Mouse (Mus musculus) adrenal gland, adult 8-10 months (tissue): ENCODE data around the gene Tpt1. TPM values are rescaled to one million over a fixed set of nuclear protein-coding genes. Genes with fewer than 3 reads are reported as not detected.
"Not testable (repeated sequence)": the region's sequence is repeated elsewhere in the genome, so short reads cannot be mapped to it uniquely, and the experiment has no call there.

Source experiments
- DNase-seq: peaks from one replicate; pipeline ENCODE4 v3.0.0; 2022
- total RNA-seq, 4 experiments: library from RNA; stranded (reverse); gene quantifications; 2 replicates each; pipeline ENCODE4 v1.2.4; 2022

Tpt1 gene
- total RNA-seq, 4 experiments from 2014 or later = 2,109 to 2,569 (median 2,425) TPM

DNA sequence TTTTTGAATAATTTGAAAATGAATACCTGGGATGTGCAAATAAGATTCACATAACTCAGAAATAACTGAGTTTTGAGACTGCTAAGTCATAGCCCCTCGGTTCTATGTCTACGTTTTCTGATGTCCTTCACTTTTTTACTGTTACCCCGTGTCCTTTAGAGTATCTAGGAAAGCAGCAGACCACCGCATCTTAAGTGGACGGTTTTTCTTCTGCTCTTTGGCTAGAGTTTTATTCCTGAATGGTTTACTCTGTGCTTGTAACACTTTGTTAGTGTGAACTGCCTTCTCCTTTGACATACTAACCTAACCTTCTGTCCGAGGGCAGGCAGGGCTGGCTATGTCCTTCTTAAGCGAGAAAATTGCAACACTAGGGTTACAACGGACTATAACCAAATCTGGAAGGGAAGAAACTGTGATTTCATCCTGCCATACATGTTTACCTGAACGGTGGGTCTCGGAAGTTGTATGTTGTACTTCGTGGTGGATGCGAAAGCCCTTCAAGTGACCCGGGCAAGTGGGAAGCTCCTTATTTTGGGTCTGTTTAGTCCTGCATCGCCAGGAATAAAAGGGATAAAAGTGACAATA, 690 bp upstream of the Tpt1 start:
- no peak for DNase-seq

DNA sequence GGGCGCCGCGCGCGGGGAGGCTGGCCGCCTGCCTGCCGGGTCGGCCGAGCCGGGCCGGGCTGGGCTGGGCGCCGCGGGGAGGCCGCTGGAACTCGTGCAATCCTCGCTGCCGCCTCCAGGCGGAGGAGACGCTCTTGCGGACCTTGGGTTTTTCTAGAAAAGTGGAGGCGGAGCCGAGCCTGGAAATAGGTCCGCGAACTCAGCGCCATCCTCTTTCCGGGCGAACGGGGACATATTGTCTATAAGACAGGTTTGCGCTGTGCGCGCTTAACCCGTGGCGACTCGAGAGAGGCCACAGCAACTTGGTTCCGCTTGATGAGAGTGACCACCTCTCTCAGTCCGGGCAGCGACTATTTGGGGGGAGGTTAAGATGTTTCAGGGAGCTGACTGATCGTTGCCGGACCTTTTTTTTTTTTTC, 814 bp downstream of the Tpt1 start:
- peak; percentile 83 for DNase-seq

DNA sequence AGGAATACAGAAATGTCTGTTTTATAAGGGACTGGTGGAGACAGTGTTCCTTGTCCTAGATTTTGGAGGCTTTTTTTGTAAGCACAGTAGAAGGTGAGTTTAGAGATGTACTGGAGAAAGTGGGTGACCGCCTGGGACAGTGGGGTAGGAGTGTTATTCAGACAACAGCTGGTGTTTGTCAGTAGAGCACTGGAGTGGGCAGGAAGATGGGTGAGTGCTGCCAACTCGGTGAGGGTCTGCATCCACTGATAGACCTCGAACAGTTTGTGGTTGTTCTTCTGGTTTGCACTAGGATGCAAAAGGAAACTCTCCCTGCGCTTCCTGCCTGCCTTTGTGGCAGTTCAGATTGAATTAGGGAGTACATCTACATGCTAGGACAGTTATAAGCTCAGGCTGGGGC, 2.8 kb downstream of the Tpt1 start:
- DNase-seq = no peak

DNA sequence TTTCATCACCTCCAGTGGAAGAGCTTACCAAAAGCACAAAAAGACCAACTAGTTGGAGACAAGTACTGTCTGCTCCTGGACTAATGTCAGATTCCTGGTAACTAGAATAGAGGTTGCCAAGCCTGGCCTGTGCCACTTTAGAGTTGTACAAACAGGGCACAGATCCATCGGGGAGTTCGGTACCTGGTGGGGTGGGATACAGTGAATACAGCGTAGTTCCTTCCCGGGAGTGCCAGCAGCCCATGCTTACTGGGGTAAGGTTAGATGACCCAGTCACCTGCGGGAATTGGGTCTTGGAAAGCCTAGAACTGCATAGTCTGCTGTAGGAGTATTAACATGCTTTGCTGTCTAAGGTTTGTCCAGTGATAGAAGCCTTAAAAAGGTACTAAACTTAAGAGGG, 3.6 kb downstream of the Tpt1 start:
- DNase-seq = no peak

DNA sequence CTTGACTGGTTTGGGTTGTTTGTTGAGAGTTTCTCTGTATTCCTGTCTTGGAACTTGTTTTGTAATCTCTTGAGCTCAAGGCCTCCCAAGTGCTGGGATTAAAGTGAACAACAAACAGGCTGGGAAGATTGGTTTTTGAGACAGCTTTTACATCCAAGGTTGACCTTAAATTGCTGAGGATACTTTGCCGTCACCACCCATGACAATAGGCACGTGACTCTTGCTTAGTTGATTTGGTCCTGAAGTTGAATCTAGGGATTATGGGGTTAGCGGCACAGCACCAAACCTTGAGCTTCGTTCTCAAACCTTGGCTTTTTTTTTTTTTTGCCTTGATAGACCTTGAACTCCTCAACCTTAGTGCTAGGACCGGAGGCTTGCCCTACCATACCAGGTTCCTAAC, 4.3 kb downstream of the Tpt1 start:
- DNase-seq = no peak

DNA sequence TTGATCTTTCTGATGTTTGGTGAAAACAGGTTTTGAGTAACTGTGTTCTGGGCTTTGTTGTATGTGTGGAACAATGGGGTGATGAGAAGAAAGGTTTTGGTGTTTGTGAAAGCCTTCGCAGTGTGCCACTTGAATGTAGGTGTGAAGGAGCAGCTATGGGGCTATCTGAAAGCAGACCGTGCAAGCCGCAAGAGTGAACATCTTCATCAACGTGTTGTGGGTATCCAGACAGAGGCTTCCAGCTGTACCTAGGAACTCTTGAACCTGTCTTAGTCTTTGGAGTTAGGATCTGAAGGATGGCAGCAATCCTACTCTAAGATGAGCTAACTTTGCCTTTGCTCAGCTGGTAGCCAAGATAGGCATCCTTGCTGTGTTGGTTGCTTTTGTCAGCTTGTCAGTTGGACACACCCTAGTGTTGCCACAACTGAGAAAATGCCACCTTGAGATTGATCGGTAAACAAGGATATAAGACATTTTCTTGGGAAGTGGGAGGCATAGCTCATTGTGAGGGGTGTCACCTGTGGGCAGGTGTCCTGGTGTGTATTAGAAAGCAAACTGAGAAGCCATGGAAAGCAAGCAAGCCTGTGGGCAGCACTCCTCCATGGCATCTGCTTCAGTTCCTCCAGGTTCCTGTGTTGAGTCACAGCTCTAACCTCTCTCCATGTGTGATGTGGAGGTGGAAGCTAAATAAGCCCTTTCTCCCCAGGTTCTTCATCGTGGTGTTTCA, 5.1 kb downstream of the Tpt1 start:
- DNase-seq = no peak

DNA sequence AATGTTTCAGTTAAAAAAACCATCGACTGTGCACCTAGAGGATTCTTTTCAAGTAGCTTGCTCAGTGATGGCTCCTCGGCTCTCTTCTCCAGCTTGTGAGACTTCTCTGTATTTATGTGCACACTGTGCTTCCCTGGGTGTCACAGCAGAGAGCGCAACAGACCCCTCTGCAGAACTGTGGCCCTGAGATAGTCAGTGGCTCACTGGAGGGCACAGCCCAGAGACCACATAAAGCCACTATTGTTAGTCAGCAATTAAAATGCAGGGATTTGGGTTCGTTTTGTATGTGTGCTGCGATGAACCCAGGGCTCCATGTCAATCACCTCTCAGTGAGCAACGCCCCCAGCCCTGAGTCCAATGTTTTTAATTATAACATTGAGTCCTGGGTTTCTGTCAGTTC, 5.9 kb downstream of the Tpt1 start:
- no peak for DNase-seq

DNA sequence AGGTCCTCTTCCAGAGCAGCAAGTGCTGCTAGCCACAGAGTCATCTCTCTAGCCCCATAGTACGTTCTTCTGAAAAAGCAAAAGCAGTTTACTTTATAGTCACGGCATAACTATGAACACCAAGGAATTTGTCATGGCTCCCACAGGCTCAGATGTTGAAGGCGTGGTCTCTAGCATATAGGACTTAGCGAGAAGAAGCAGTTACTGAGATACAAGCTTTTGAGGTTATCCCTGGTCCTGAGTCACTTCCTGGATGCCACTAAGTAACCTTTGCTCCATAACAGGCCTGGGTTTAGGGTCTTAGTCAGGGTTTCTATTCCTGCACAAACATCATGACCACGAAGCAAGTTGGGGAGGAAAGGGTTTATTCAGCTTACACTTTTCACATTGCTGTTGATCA, 7.1 kb downstream of the Tpt1 start:
- no peak for DNase-seq

DNA sequence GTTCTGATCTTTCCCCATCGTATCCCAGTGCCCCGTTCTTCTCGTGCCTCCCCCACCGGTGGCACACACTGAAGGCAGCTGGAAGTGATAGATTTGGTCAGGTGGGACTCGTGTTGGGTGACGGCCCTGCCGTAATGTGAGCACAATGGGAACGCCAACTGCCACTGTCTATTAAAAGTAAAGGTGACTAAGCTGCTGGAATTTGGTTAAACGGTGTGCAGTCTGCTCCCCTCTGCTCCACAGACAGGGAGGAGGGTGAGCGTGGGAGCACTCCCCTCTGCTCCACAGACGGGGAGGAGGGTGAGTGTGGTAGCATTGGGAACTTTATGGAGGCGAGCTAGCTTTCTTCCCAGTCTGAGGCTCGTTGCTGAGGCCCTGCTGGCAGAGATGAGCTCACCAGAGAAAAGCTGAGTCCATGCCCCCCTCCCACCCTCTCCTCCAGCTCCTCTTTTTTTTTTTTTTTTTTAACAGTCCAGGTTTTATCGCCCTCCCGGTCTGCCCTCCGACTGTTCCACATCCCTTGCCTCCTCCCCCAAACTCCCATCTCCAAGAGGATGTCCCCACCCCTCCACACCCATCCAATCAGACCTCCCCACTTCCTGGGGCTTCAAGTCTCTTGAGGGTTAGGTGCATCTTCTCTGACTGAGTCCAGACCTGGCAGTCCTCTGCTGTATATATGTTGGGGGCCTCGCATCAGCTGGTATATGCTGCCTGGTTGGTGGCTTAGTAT, 10.5 kb downstream of the Tpt1 start:
- DNase-seq = no peak

DNA sequence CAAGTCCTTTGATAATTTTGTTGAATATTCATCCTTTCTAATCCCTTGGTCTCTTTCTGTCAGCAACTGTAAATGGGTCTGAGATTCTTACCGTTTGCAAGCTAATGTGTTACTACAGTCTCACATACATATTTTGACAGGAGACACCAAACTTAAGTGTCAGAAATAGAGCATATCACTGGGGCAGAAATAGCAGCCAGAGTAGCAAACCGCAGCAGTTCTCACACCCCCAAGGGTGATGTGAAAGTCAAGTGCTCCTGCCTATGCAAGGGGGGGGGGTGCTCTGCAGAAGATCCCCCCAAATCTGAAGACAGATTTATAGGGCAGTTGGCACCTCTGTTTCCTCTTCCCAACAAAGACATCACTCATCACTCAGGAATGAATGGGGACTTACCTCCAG, 13.3 kb downstream of the Tpt1 start:
- no peak for DNase-seq

DNA sequence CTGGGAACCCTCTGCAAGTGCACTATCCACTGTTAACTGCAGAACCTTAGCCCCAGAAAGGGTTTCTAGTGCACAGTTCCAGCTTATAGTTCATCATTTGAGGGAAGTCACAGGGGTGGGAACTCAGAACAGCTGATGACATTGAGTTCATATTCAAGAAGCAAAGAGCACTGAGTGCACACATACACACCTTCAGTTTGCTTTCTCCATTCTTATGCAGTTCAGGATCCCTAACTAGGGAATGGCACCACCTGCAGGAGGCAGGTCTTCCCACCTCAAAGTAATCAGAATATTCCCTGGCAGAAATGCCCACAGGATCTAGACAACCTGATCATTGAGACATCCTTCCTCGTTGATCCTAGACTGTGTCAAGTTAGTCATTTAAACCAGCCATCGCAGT, 14.7 kb downstream of the Tpt1 start:
- DNase-seq = no peak

DNA sequence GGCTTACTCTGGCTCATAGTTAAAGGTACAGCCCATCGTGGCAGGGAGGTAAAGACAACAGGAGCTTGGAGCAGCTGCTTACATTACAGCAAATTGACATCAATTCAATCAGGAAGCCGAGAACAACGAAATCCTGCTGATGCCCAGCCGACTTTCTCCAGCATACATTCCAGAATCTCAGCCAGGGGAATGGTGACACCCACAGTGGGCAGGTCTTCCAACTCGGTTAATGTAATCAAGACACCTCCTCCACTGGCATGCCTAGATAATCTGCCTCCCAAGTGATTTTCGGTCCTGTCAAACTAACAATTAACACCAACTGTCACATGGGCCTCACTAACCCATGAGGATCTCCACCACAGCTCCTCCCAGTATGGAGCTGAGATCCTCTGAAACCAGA, 17.8 kb downstream of the Tpt1 start:
- no peak for DNase-seq

DNA sequence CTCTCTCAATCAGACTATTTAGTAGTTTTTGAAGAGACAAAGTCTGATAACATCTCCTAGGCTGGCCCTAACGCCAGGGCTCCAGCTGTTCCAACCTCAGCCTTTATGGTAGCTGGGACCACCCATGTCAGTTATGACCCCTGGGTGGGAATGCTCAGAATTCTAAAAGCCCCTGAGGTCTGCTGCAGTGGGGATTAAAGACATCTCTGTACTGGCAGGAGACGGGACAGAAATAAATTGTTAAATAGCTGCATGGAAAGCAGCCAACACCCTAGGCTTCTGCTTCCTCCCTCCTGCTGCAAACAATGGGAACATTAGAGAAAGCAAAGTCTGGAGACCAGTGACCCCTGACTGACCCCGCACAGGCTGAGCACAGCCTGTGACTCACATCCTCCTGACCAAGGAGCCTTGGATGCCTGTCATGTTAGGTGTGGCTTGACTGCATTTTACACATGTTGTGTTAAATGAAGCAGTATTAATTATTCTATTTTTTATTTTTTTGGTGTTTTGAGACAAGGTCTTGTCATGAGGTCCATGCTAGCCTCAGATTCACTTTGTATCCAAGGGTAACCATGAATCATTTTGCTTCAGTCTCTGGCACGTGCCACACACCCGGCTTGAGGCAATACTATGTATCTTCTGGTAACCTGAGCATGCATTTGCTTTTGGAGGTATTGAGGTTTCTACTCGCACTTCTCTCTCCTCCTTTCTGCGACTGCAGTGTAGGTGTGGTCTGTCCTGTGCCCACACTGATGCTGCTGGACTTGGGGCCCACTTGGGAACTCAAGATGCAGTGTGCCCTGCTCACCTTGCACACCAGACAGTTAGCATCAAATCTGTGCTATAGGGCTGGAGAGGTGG, 18.9 kb downstream of the Tpt1 start:
- peak; percentile 71 for DNase-seq

DNA sequence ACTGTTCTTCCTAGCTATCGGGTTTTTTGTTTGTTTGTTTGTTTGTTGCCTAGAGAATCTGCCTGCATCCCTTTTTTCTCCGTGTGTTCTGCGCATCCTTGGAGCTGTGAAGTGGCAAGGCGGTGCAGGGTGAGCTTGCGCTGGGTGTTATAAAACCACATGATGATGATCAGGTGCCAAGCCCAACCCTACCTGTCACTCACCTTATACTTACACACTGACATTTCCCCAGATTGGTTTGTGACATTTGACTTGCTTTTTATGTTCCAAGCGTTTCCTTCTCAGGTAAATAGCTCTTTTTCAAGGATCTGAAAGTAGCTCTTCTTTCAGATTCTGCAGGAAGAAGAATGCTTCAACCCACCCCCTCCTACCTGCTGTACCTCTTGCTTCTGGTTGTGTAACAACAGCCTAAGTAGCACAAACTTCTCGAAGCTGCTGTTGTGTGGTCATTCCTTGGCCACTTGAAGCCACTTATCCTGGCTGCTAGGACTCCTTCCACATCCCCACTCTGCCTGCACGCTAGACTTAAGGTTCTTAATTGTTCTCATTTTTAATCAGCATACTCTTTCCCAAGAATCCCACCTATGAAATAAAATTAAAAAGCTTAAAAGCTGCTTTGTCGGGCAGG, 21.9 kb downstream of the Tpt1 start:
- DNase-seq = no peak

DNA sequence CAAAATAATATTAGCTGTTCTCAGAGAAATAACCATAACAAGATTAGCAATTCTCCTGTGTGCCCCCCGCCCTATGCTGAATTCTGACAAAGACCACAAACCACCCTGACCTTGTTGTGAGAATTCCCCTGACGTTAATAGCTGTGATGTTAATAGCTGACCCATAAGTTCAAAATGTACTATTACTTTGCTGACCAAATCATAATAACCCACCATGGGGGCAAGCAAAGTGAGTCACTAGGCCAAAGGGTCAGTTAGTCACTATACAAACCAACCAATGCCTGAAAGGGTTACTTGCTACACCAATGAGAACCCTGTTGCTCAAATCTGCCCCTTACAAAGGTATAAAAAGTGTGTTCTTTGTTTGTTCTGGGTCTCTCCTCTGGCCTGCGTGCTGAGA, 23.1 kb downstream of the Tpt1 start:
- DNase-seq = not testable (repeated sequence)

DNA sequence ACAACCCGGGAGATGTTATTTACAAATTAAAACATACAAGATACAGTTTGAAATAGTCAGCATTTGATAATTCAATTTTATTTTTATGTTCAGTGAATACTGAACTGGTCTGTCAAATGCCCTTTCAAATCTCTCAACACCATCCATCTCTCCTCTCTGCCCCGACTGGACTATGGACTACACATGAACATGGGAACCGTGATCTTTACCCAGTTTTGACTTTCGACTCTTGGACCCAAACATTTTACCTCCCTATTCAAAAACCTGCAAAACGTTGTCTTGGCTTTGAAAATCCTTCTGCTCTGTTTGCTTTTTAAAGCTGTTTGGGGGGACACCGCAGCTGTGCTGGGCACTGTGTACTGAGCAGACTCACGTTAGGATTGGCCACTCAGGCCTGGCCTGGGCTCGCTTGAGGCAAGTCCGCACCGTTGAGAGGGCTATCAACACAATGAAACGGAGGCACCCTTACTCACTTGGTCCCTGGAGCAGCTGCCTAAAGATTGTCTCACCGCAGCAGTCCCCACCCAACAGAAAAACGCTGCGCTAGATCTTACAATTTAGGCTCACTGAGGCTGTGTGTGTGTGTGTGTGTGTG, 25.0 kb downstream of the Tpt1 start:
- no peak for DNase-seq

DNA sequence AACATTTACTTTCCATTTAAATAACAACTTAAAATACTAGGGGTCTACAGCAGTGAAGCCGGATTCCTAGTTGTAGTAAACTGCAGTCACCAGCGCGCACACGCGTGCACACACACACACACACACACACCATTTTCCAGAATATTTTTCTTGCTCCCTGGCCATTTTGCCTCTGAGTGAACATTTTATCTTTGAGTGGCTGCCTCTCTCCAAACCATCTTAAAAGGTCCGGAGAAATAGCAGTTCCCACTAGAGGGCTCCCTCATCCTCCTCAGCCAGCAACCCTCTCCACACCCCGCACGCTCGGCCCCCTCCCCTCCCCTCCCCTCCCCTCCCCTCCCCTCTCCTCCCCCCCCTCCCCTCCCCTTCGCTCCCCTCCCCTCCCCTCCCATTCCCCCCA, 25.7 kb downstream of the Tpt1 start:
- no peak for DNase-seq

DNA sequence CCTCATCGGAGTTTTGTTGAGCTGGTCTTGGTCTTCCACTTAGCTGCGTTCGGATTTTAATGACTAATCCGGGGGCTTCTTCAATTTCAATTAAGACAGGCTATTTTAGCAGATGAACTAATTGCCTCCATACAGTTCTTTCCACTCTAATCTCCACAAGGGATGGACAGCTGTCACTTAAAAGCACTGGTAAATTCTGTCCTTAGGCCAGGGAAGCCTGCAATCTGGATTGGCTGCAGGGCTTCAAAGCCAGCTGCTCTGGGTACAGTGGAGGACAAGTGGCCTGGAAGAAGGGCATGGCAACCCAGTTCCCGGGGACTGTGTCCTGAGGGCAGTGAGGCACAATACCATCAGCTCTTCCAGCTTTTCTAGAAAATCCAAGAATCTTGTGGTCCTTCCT, 26.2 kb downstream of the Tpt1 start:
- DNase-seq = no peak

DNA sequence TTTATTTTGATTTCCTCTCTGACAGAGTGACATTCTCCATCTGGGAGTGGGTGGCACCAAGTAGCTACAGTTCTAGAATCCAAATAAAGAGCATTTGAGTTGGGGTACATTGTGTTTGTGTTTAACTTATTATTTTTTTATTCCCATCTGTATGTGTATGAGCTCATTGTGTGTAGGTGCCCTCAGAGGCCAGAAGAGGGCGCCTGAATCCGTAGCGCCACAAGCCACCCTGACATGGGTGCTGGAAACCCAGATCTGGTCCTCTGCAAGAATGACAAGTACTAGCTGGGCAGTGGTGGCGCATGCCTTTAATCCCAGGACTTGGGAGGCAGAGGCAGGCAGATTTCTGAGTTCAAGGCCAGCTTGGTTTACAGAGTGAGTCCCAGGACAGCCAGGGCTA, 26.9 kb downstream of the Tpt1 start:
- DNase-seq = no peak

DNA sequence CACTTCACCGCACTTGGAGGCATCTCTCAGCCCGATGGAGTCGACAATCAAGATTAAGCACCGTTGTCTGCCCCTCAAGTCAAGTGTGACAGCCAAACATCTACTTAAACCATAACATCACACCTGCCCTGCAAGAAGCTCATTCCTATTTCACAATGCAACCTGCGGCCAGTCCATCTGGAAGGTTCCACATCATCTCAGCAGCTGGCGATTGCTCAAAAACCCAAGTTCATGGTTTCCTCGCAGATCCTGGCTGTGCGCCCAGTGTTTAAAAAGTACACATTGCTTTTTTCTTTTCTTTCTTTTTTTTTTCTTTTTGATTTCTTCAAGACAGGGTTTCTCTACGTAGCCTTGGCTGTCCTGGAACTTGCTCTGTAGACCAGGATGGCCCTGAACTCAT, 28.7 kb downstream of the Tpt1 start:
- DNase-seq = peak; percentile 28

DNA sequence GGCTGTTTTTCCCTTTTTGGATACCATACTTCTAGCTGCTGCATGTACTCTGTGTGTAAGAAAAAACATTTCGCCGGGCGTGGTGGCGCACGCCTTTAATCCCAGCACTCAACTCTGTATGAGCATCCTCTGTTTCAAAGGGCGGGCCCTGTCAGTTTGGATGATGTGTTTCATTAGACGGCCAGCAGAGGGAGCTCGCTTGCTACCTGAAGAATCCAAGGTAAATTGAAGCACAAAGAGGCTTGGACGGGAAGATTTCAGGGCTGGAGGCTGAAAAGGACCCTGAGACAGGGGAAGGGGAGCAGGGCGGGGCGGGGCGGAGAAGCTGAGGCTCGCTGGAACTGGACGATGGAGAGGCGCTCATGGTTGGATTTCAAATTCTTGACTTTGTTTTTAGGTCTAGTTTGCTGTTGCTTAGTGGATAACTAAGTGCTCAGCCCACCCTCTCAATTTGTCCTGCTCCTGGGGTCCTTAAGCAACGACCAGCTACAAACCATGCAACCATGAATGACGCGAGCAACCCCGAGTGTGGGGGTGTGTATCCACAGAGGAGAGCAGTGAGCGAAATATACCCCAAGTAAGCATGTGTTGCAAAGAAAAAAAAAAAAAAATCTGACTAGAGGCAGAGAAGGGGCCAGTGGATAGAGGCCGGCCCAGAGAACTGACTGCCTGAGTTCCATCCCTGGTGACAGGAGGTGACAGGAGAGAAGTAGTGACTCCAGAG, 31.6 kb downstream of the Tpt1 start:
- peak; percentile 50 for DNase-seq
